Mouse (Mus musculus): ENCODE results near the gene Ccr10. TPM values are rescaled to one million over a fixed set of nuclear protein-coding genes. Genes with fewer than 3 reads are reported as not detected.

Ccr10 gene
- polyA plus RNA-seq, 1 experiment from 2014 or later = 0.11 TPM

GRCm38 (mm10) chr11:101155728-101156371, 19.4 kb downstream of the Ccr10 start, which contains the start of gene Tubg2:
Gene Tubg2, plus strand, starts transcription at chr11:101155907.
- Histone ChIP-seq H3K4me1 (ENCODE audit: insufficient read depth) (no peaks in the 10 kb centered on the region), H3K27ac (ENCODE audit: low read depth) (peak within 1 kb of the TSS; percentile 32; the same call in 1 of the 2 replicates), H3K27me3 (ENCODE audit: insufficient read depth, low read length) (no peaks in the 10 kb centered on the region), H3K4me2 (peak within 1 kb of the TSS; percentile 83), H3K4me3 (ENCODE audit: low read depth, low read length) (peak within 1 kb of the TSS; percentile 40), H3K36me3 (ENCODE audit: insufficient read depth) (no peaks in the 10 kb centered on the region), H3K9ac (peak within 1 kb of the TSS; percentile 56), H3K9me3 (ENCODE audit: low read depth, low read length) (no peaks in the 10 kb centered on the region)
- WGBS = 2% methylated on average over 36 of the region's 36 CpGs
- peak; percentile 13; the same call in 1 of the 2 replicates for TF ChIP-seq CTCF (IDR thresholded peaks at IDR 0.05; ENCODE audit: low read depth)
- peak; percentile 84 for DNase-seq
- peak; percentile 85 for ATAC-seq (ENCODE audit: insufficient read depth)

GRCm38 (mm10) chr11:101155151-101155550, 20.1 kb downstream of the Ccr10 start:
- DNase-seq (no peak), ATAC-seq (ENCODE audit: insufficient read depth) (no peak)
- no peak for TF ChIP-seq CTCF (IDR thresholded peaks at IDR 0.05; ENCODE audit: low read depth)
- H3K4me3 ChIP-seq (ENCODE audit: low read depth, low read length) = no peak overlapping the region
- H3K9me3 ChIP-seq (ENCODE audit: low read depth, low read length) = no peaks in the 10 kb centered on the region
- H3K4me2 ChIP-seq = 0 out of 2 replicates have a peak overlapping the region, but pooled peaks have one; percentile 83
- WGBS = 64% methylated on average over 6 of the region's 6 CpGs
- no peak overlapping the region for H3K27ac ChIP-seq (ENCODE audit: low read depth)
- H3K9ac ChIP-seq = no peak overlapping the region
- H3K36me3 ChIP-seq (ENCODE audit: insufficient read depth) = no peaks in the 10 kb centered on the region
- H3K4me1 ChIP-seq (ENCODE audit: insufficient read depth) = no peaks in the 10 kb centered on the region
- H3K27me3 ChIP-seq (ENCODE audit: insufficient read depth, low read length) = no peaks in the 10 kb centered on the region

GRCm38 (mm10) chr11:101154648-101155047, 20.6 kb downstream of the Ccr10 start:
- ATAC-seq (ENCODE audit: insufficient read depth) = no peak
- no peaks in the 10 kb centered on the region for H3K27me3 ChIP-seq (ENCODE audit: insufficient read depth, low read length)
- no peaks in the 10 kb centered on the region for H3K36me3 ChIP-seq (ENCODE audit: insufficient read depth)
- no peak overlapping the region for H3K4me2 ChIP-seq
- no peak for TF ChIP-seq CTCF (IDR thresholded peaks at IDR 0.05; ENCODE audit: low read depth)
- DNase-seq = no peak
- no peaks in the 10 kb centered on the region for H3K9me3 ChIP-seq (ENCODE audit: low read depth, low read length)
- H3K4me1 ChIP-seq (ENCODE audit: insufficient read depth) = no peaks in the 10 kb centered on the region
- no peak overlapping the region for H3K27ac ChIP-seq (ENCODE audit: low read depth)
- H3K9ac ChIP-seq = no peak overlapping the region
- H3K4me3 ChIP-seq (ENCODE audit: low read depth, low read length) = no peak overlapping the region

GRCm38 (mm10) chr11:101152825-101153224, 22.4 kb downstream of the Ccr10 start:
- Histone ChIP-seq H3K36me3 (ENCODE audit: insufficient read depth) (no peaks in the 10 kb centered on the region), H3K9ac (no peak overlapping the region), H3K9me3 (ENCODE audit: low read depth, low read length) (no peaks in the 10 kb centered on the region), H3K4me3 (ENCODE audit: low read depth, low read length) (no peak overlapping the region), H3K4me1 (ENCODE audit: insufficient read depth) (0 out of 2 replicates have a peak, but pooled peaks cover 4% of the 10 kb centered on the region), H3K27me3 (ENCODE audit: insufficient read depth, low read length) (no peaks in the 10 kb centered on the region), H3K27ac (ENCODE audit: low read depth) (no peak overlapping the region), H3K4me2 (no peak overlapping the region)
- no peak for ATAC-seq (ENCODE audit: insufficient read depth)
- WGBS = 74% methylated on average over 1 of the region's 1 CpGs
- TF ChIP-seq CTCF (IDR thresholded peaks at IDR 0.05; ENCODE audit: low read depth) = no peak
- no peak for DNase-seq

- ATAC-seq (ENCODE audit: insufficient read depth) (no peak), DNase-seq (no peak)
- H3K4me1 ChIP-seq (ENCODE audit: insufficient read depth) = 0 out of 2 replicates have a peak, but pooled peaks cover 4% of the 10 kb centered on the region
- TF ChIP-seq CTCF (IDR thresholded peaks at IDR 0.05; ENCODE audit: low read depth) = no peak
- H3K27ac ChIP-seq (ENCODE audit: low read depth) = no peak overlapping the region
- H3K36me3 ChIP-seq (ENCODE audit: insufficient read depth) = no peaks in the 10 kb centered on the region
- H3K4me2 ChIP-seq = no peak overlapping the region
- no peak overlapping the region for H3K4me3 ChIP-seq (ENCODE audit: low read depth, low read length)
- H3K9ac ChIP-seq = no peak overlapping the region
- no peaks in the 10 kb centered on the region for H3K27me3 ChIP-seq (ENCODE audit: insufficient read depth, low read length)
- WGBS = 54% methylated on average over 2 of the region's 2 CpGs
- no peaks in the 10 kb centered on the region for H3K9me3 ChIP-seq (ENCODE audit: low read depth, low read length)
These were observed 24.2 kb downstream of the Ccr10 start for GRCm38 (mm10) chr11:101151063-101151462.

GRCm38 (mm10) chr11:101149178-101150105, 25.8 kb downstream of the Ccr10 start:
- no peak overlapping the region for H3K4me3 ChIP-seq (ENCODE audit: low read depth, low read length)
- H3K9ac ChIP-seq = no peak overlapping the region
- peak; percentile 86 for DNase-seq

GRCm38 (mm10) chr11:101148751-101149150, 26.5 kb downstream of the Ccr10 start:
- H3K4me1 ChIP-seq (ENCODE audit: insufficient read depth) = 0 out of 2 replicates have a peak, but pooled peaks cover 4% of the 10 kb centered on the region
- H3K27me3 ChIP-seq (ENCODE audit: insufficient read depth, low read length) = no peaks in the 10 kb centered on the region
- peak overlapping the region; percentile 74; the same call in 1 of the 2 replicates for H3K27ac ChIP-seq (ENCODE audit: low read depth)
- H3K9ac ChIP-seq = no peak overlapping the region
- TF ChIP-seq CTCF (IDR thresholded peaks at IDR 0.05; ENCODE audit: low read depth) = no peak
- no peak overlapping the region for H3K4me3 ChIP-seq (ENCODE audit: low read depth, low read length)
- H3K9me3 ChIP-seq (ENCODE audit: low read depth, low read length) = no peaks in the 10 kb centered on the region
- no peaks in the 10 kb centered on the region for H3K36me3 ChIP-seq (ENCODE audit: insufficient read depth)
- no peak for DNase-seq
- no peak overlapping the region for H3K4me2 ChIP-seq
- ATAC-seq (ENCODE audit: insufficient read depth) = no peak
- 64% methylated on average over 10 of the region's 10 CpGs for WGBS

More at GRCm38 (mm10) chr11:101149178-101150105, 25.8 kb downstream of the Ccr10 start:
- Histone ChIP-seq H3K9me3 (ENCODE audit: low read depth, low read length) (no peaks in the 10 kb centered on the region), H3K4me2 (no peak overlapping the region), H3K27me3 (ENCODE audit: insufficient read depth, low read length) (no peaks in the 10 kb centered on the region), H3K36me3 (ENCODE audit: insufficient read depth) (no peaks in the 10 kb centered on the region), H3K27ac (ENCODE audit: low read depth) (peak overlapping the region; percentile 74), H3K4me1 (ENCODE audit: insufficient read depth) (0 out of 2 replicates have a peak, but pooled peaks cover 4% of the 10 kb centered on the region)
- ATAC-seq (ENCODE audit: insufficient read depth) = peak; percentile 66
- 25% methylated on average over 9 of the region's 9 CpGs for WGBS
- TF ChIP-seq CTCF (IDR thresholded peaks at IDR 0.05; ENCODE audit: low read depth) = no peak

All from lung, embryonic 14.5 days (tissue).